Mouse (Mus musculus): ENCODE measurements at regions not wholly inside any gene's neighbourhood (a gene's known extent, or its start where the extent isn't known, plus 50 kb on each side); places are given as distances from the start of the nearest gene placed in this dataset.

GRCm38 (mm10) chr11:114335950-114336838 lies 269.3 kb upstream of the Sdk2 start:
- DNase-seq (ENCODE audit: low spot score in 2 of 2), result no peak

GRCm38 (mm10) chr11:114331579-114332150 lies 264.8 kb upstream of the Sdk2 start:
- no peak for DNase-seq (ENCODE audit: low spot score in 2 of 2)

GRCm38 (mm10) chr11:114330316-114330715 lies 263.5 kb upstream of the Sdk2 start:
- no peak for DNase-seq (ENCODE audit: low spot score in 2 of 2)

- DNase-seq (ENCODE audit: low spot score in 2 of 2), result no peak
These were observed 255.8 kb upstream of the Sdk2 start for GRCm38 (mm10) chr11:114322627-114323026.

GRCm38 (mm10) chr11:114321974-114322373 lies 255.1 kb upstream of the Sdk2 start:
- no peak for DNase-seq (ENCODE audit: low spot score in 2 of 2)

- peak in 1 of 2 experiments; percentile 5 for DNase-seq (ENCODE audit: low spot score in 2 of 2)
These were observed 254.7 kb upstream of the Sdk2 start for GRCm38 (mm10) chr11:114321527-114321926.

- no peak for DNase-seq (ENCODE audit: low spot score in 2 of 2)
These were observed 248.4 kb upstream of the Sdk2 start for GRCm38 (mm10) chr11:114315274-114315673.

- DNase-seq (ENCODE audit: low spot score in 2 of 2), result no peak
These were observed 246.8 kb upstream of the Sdk2 start for GRCm38 (mm10) chr11:114313652-114314051.

GRCm38 (mm10) chr11:114311640-114312039 lies 244.8 kb upstream of the Sdk2 start:
- no peak for DNase-seq (ENCODE audit: low spot score in 2 of 2)

- no peak for DNase-seq (ENCODE audit: low spot score in 2 of 2)
These were observed 236.9 kb upstream of the Sdk2 start for GRCm38 (mm10) chr11:114303636-114304354.

GRCm38 (mm10) chr11:114300611-114301319 lies 233.9 kb upstream of the Sdk2 start:
- no peak for DNase-seq (ENCODE audit: low spot score in 2 of 2)

GRCm38 (mm10) chr11:114296816-114297334 lies 230.0 kb upstream of the Sdk2 start:
- DNase-seq (ENCODE audit: low spot score in 2 of 2), result no peak

- DNase-seq (ENCODE audit: low spot score in 2 of 2), result no peak
These were observed 227.8 kb upstream of the Sdk2 start for GRCm38 (mm10) chr11:114294511-114295250.

GRCm38 (mm10) chr11:114291258-114291657 lies 224.4 kb upstream of the Sdk2 start:
- DNase-seq (ENCODE audit: low spot score in 2 of 2), result no peak

GRCm38 (mm10) chr11:114289946-114290345 lies 223.1 kb upstream of the Sdk2 start:
- DNase-seq (ENCODE audit: low spot score in 2 of 2), result no peak

GRCm38 (mm10) chr11:114284820-114285666 lies 218.2 kb upstream of the Sdk2 start:
- DNase-seq (ENCODE audit: low spot score in 2 of 2), result peak; percentile 52 to 64

GRCm38 (mm10) chr11:114283208-114283607 lies 216.4 kb upstream of the Sdk2 start:
- peak; percentile 21 to 40 for DNase-seq (ENCODE audit: low spot score in 2 of 2)

- DNase-seq (ENCODE audit: low spot score in 2 of 2), result no peak
These were observed 215.7 kb upstream of the Sdk2 start for GRCm38 (mm10) chr11:114282566-114282965.

GRCm38 (mm10) chr11:114281846-114282245 lies 215.0 kb upstream of the Sdk2 start:
- DNase-seq (ENCODE audit: low spot score in 2 of 2), result no peak

Data from layer of hippocampus, adult 8-10 months (tissue).